Mouse (Mus musculus) CH12.LX (cell line): ENCODE results near the gene Psmc3ip.

Experiments used
- CHD2 ChIP-seq: IDR thresholded peaks from 2 replicates; pipeline ENCODE4 v1.6.1; 2011; ENCODE audit warnings: low read length, improper control_type of control experiment
- EP300 ChIP-seq: IDR thresholded peaks from 2 replicates; pipeline ENCODE4 v1.6.1; 2011; ENCODE audit warnings: low read length, improper control_type of control experiment
- MYC ChIP-seq: IDR thresholded peaks from 2 replicates; pipeline ENCODE4 v1.6.1; 2011; ENCODE audit warnings: low read depth, mild to moderate bottlenecking, improper control_type of control experiment, low read length
- POLR2A ChIP-seq: IDR thresholded peaks from 2 replicates; pipeline ENCODE4 v1.6.1; 2011; ENCODE audit warnings: low read depth, mild to moderate bottlenecking, improper control_type of control experiment, low read length

DNA sequence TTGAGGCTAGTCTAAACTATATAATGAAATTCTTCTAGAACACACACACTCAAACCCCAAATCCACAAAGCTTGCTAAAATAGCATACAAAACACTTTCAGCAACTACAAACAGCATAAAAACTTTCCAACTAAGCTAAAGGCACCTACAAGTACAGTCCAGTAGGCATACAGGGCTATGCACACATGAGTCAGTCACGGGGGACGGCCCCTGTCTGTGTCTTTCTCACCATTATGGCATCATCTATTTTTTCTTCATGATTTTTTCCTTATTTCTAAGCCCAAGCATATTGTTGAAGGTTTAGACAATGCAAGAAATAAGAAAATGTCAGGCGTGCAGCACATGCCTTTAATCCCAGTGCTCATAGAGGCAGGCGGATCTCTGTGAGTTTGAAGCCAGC is 15.9 kb upstream of the Psmc3ip start:
- TF ChIP-seq MYC (no peak; the same call in 1 of the 2 replicates), CHD2 (no peak), POLR2A (no peak), EP300 (peak; percentile 55)
